Mouse (Mus musculus): ENCODE measurements around the gene Ldhd. TPM values are rescaled to one million over a fixed set of nuclear protein-coding genes. Genes with fewer than 3 reads are reported as not detected.

Ldhd gene
- polyA plus RNA-seq, 1 experiment from 2014 or later, result 0.21 TPM

GRCm38 (mm10) chr8:111624853-111625221 lies 5.3 kb downstream of the Ldhd start:
- no peaks in the 10 kb centered on the region for H3K9me3 ChIP-seq (ENCODE audit: control insufficient read depth, low read length)
- H3K9ac ChIP-seq (ENCODE audit: low read length), result no peak overlapping the region
- H3K4me2 ChIP-seq (ENCODE audit: low read depth), result no peak overlapping the region
- ATAC-seq (ENCODE audit: insufficient read depth, low FRiP score, low TSS enrichment) (no peak), DNase-seq (ENCODE audit: low spot score) (no peak)
- H3K27me3 ChIP-seq (ENCODE audit: control insufficient read depth, insufficient read depth, low read length), result no peaks in the 10 kb centered on the region
- WGBS, result 95% methylated on average over 10 of the region's 10 CpGs
- peaks cover 4% of the 10 kb centered on the region; the same call in 1 of the 2 replicates for H3K36me3 ChIP-seq (ENCODE audit: control insufficient read depth, insufficient read depth, low read length)
- no peaks in the 10 kb centered on the region for H3K4me1 ChIP-seq (ENCODE audit: control insufficient read depth, insufficient read depth, low read length)
- H3K27ac ChIP-seq (ENCODE audit: low read depth, low read length), result no peak overlapping the region
- no peak overlapping the region for H3K4me3 ChIP-seq (ENCODE audit: low read depth, low read length)

DNA sequence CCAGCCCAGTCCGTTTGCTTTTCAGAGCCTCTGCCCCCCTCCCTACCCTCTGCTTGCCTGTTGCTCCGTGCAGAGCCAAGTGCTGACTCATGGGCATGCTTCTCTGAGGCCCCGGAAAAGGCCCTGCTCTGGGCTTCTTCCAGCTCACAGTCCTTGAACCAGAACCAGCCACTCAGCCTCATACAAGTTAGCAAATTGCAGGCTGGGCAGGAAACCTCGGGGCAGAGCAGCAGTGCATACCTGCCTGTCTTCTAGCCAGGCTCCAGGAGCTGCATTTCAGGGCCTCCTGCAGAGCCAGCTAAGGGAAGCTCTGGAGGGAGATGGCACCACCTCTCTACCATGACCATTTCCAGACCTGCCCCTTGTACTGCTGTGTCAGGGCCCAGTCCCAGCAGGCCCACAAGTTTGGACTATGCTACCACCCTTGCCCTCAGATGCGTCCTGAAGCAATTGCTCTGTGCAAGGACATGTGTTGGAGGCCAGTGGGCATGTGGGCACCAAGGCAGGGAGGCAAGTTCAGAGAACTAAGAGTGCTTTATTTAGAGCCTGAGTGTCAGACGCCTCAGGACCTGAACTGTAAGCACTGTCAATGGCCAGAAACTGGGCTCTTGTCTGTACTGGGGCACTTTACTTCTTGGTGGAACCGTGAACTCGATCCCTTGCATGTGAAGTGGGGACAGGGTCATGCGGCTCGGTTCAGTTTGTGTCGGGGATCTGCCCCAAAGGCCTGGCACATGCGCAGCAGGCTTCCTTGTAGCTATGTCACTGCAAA lies 5.9 kb downstream of the Ldhd start:
- H3K9ac ChIP-seq (ENCODE audit: low read length), result no peak overlapping the region
- WGBS, result 86% methylated on average over 12 of the region's 12 CpGs
- no peak overlapping the region for H3K4me3 ChIP-seq (ENCODE audit: low read depth, low read length)
- no peaks in the 10 kb centered on the region for H3K9me3 ChIP-seq (ENCODE audit: control insufficient read depth, low read length)
- H3K27ac ChIP-seq (ENCODE audit: low read depth, low read length), result no peak overlapping the region
- H3K36me3 ChIP-seq (ENCODE audit: control insufficient read depth, insufficient read depth, low read length), result peaks cover 4% of the 10 kb centered on the region; the same call in 1 of the 2 replicates
- ATAC-seq (ENCODE audit: insufficient read depth, low FRiP score, low TSS enrichment) (no peak), DNase-seq (ENCODE audit: low spot score) (no peak)
- no peaks in the 10 kb centered on the region for H3K27me3 ChIP-seq (ENCODE audit: control insufficient read depth, insufficient read depth, low read length)
- no peaks in the 10 kb centered on the region for H3K4me1 ChIP-seq (ENCODE audit: control insufficient read depth, insufficient read depth, low read length)
- no peak overlapping the region for H3K4me2 ChIP-seq (ENCODE audit: low read depth)

- Histone ChIP-seq H3K4me3 (ENCODE audit: low read depth, low read length) (no peak overlapping the region), H3K27ac (ENCODE audit: low read depth, low read length) (no peak overlapping the region), H3K9me3 (ENCODE audit: control insufficient read depth, low read length) (no peaks in the 10 kb centered on the region), H3K4me1 (ENCODE audit: control insufficient read depth, insufficient read depth, low read length) (no peaks in the 10 kb centered on the region), H3K4me2 (ENCODE audit: low read depth) (no peak overlapping the region), H3K27me3 (ENCODE audit: control insufficient read depth, insufficient read depth, low read length) (no peaks in the 10 kb centered on the region), H3K9ac (ENCODE audit: low read length) (no peak overlapping the region), H3K36me3 (ENCODE audit: control insufficient read depth, insufficient read depth, low read length) (peaks cover 4% of the 10 kb centered on the region; the same call in 1 of the 2 replicates)
- ATAC-seq (ENCODE audit: insufficient read depth, low FRiP score, low TSS enrichment) (no peak), DNase-seq (ENCODE audit: low spot score) (no peak)
- WGBS, result 77% methylated on average over 10 of the region's 10 CpGs
Measured at GRCm38 (mm10) chr8:111622553-111622952, 7.6 kb downstream of the Ldhd start.

DNA sequence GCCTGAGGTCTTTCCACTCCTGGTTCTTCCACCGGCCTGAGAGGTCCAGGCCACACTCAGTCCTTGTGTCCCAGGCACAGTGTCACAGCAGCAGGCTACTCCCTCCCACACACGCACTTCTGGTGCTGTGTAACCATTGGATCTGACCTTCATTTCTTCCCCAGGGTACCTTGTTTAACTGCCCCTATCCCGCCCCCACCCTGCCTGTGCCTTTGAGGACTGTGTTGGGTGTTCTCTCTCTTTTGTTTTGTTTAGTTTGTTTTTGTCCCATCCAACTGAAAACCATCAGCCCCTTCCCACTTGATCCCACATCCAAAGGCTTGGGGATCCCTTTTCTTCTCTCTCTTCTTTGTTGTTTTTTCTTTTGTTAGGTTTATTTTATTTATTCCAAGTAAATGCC lies 8.1 kb downstream of the Ldhd start:
- ATAC-seq (ENCODE audit: insufficient read depth, low FRiP score, low TSS enrichment), result no peak
- H3K27me3 ChIP-seq (ENCODE audit: control insufficient read depth, insufficient read depth, low read length), result no peaks in the 10 kb centered on the region
- no peaks in the 10 kb centered on the region for H3K4me1 ChIP-seq (ENCODE audit: control insufficient read depth, insufficient read depth, low read length)
- H3K9ac ChIP-seq (ENCODE audit: low read length), result no peak overlapping the region
- no peak overlapping the region for H3K4me3 ChIP-seq (ENCODE audit: low read depth, low read length)
- peaks cover 4% of the 10 kb centered on the region; the same call in 1 of the 2 replicates for H3K36me3 ChIP-seq (ENCODE audit: control insufficient read depth, insufficient read depth, low read length)
- H3K27ac ChIP-seq (ENCODE audit: low read depth, low read length), result no peak overlapping the region
- 67% methylated on average over 3 of the region's 3 CpGs for WGBS
- DNase-seq (ENCODE audit: low spot score), result no peak
- H3K4me2 ChIP-seq (ENCODE audit: low read depth), result no peak overlapping the region
- H3K9me3 ChIP-seq (ENCODE audit: control insufficient read depth, low read length), result no peaks in the 10 kb centered on the region

- Histone ChIP-seq H3K27ac (ENCODE audit: low read depth, low read length) (no peak overlapping the region), H3K4me2 (ENCODE audit: low read depth) (no peak overlapping the region), H3K9ac (ENCODE audit: low read length) (no peak overlapping the region), H3K9me3 (ENCODE audit: control insufficient read depth, low read length) (no peaks in the 10 kb centered on the region), H3K4me1 (ENCODE audit: control insufficient read depth, insufficient read depth, low read length) (no peaks in the 10 kb centered on the region), H3K4me3 (ENCODE audit: low read depth, low read length) (no peak overlapping the region), H3K27me3 (ENCODE audit: control insufficient read depth, insufficient read depth, low read length) (no peaks in the 10 kb centered on the region), H3K36me3 (ENCODE audit: control insufficient read depth, insufficient read depth, low read length) (peaks cover 4% of the 10 kb centered on the region; the same call in 1 of the 2 replicates)
- no peak for DNase-seq (ENCODE audit: low spot score)
- ATAC-seq (ENCODE audit: insufficient read depth, low FRiP score, low TSS enrichment), result no peak
- 90% methylated on average over 1 of the region's 1 CpGs for WGBS
Measured at GRCm38 (mm10) chr8:111619936-111620335, 10.2 kb downstream of the Ldhd start.

DNA sequence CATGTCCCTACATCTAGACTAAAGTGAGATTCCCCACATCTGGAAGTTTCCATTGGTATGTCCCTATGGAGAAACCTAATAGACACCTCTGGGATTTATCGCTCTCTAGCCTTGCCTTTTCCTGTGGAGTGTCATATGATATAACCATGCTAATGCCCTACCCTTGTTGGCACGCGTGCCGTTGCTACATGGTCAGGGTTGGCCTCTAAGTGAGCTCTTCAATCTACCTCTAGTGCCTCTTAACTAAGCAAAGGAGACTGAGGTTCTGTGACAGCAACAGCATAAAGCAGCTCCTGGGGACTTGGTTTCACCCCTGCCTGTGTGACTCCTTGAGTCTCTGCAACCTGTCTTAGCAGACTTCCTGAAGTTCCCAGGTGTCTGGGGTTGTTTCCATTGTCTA lies 11.9 kb downstream of the Ldhd start:
- Histone ChIP-seq H3K36me3 (ENCODE audit: control insufficient read depth, insufficient read depth, low read length) (peaks cover 4% of the 10 kb centered on the region; the same call in 1 of the 2 replicates), H3K4me1 (ENCODE audit: control insufficient read depth, insufficient read depth, low read length) (no peaks in the 10 kb centered on the region), H3K4me3 (ENCODE audit: low read depth, low read length) (no peak overlapping the region), H3K27ac (ENCODE audit: low read depth, low read length) (no peak overlapping the region), H3K4me2 (ENCODE audit: low read depth) (no peak overlapping the region), H3K27me3 (ENCODE audit: control insufficient read depth, insufficient read depth, low read length) (no peaks in the 10 kb centered on the region), H3K9ac (ENCODE audit: low read length) (no peak overlapping the region), H3K9me3 (ENCODE audit: control insufficient read depth, low read length) (no peaks in the 10 kb centered on the region)
- DNase-seq (ENCODE audit: low spot score) (no peak), ATAC-seq (ENCODE audit: insufficient read depth, low FRiP score, low TSS enrichment) (no peak)
- WGBS, result 91% methylated on average over 4 of the region's 4 CpGs

GRCm38 (mm10) chr8:111617812-111618211 lies 12.4 kb downstream of the Ldhd start:
- Histone ChIP-seq H3K4me3 (ENCODE audit: low read depth, low read length) (no peak overlapping the region), H3K4me2 (ENCODE audit: low read depth) (no peak overlapping the region), H3K9me3 (ENCODE audit: control insufficient read depth, low read length) (no peaks in the 10 kb centered on the region), H3K36me3 (ENCODE audit: control insufficient read depth, insufficient read depth, low read length) (peaks cover 4% of the 10 kb centered on the region; the same call in 1 of the 2 replicates), H3K4me1 (ENCODE audit: control insufficient read depth, insufficient read depth, low read length) (no peaks in the 10 kb centered on the region), H3K27ac (ENCODE audit: low read depth, low read length) (no peak overlapping the region), H3K9ac (ENCODE audit: low read length) (no peak overlapping the region), H3K27me3 (ENCODE audit: control insufficient read depth, insufficient read depth, low read length) (no peaks in the 10 kb centered on the region)
- 70% methylated on average over 6 of the region's 6 CpGs for WGBS
- ATAC-seq (ENCODE audit: insufficient read depth, low FRiP score, low TSS enrichment), result no peak
- DNase-seq (ENCODE audit: low spot score), result no peak

- no peaks in the 10 kb centered on the region for H3K4me1 ChIP-seq (ENCODE audit: control insufficient read depth, insufficient read depth, low read length)
- no peaks in the 10 kb centered on the region for H3K9me3 ChIP-seq (ENCODE audit: control insufficient read depth, low read length)
- H3K4me3 ChIP-seq (ENCODE audit: low read depth, low read length), result no peak overlapping the region
- no peaks in the 10 kb centered on the region for H3K36me3 ChIP-seq (ENCODE audit: control insufficient read depth, insufficient read depth, low read length)
- WGBS, result 94% methylated on average over 6 of the region's 6 CpGs
- no peak overlapping the region for H3K27ac ChIP-seq (ENCODE audit: low read depth, low read length)
- no peaks in the 10 kb centered on the region for H3K27me3 ChIP-seq (ENCODE audit: control insufficient read depth, insufficient read depth, low read length)
- no peak overlapping the region for H3K9ac ChIP-seq (ENCODE audit: low read length)
- ATAC-seq (ENCODE audit: insufficient read depth, low FRiP score, low TSS enrichment) (no peak), DNase-seq (ENCODE audit: low spot score) (no peak)
- H3K4me2 ChIP-seq (ENCODE audit: low read depth), result no peak overlapping the region
Measured at GRCm38 (mm10) chr8:111614786-111615701, 15.1 kb downstream of the Ldhd start.
